Mouse (Mus musculus) neural tube, embryonic 14.5 days (tissue): ENCODE measurements around the gene Klhl29. TPM values are rescaled to one million over a fixed set of nuclear protein-coding genes. Genes with fewer than 3 reads are reported as not detected.

Experiments
- ATAC-seq: fragments of 200-750 bp; cut with Nextera tagmentation; 2 replicates; pipeline ENCODE4 v1.8.0; 2017; ENCODE audit warnings: low read depth, mild to moderate bottlenecking, moderate TSS enrichment, moderate library complexity
- H3K27ac ChIP-seq: fragments of 300-500 bp; sonication (generic); 2 replicates; pipeline ENCODE4 v1.5.1; 2014; ENCODE audit warnings: low read depth, mild to moderate bottlenecking, control low read depth, low read length, moderate library complexity, mixed read lengths
- H3K27me3 ChIP-seq: fragments of 300-500 bp; sonication (generic); 2 replicates; pipeline ENCODE4 v1.6.1; 2014; ENCODE audit warnings: low read length; ENCODE audit not compliant: control insufficient read depth, insufficient read depth
- H3K36me3 ChIP-seq: fragments of 300-500 bp; sonication (generic); 2 replicates; pipeline ENCODE4 v1.6.1; 2014; ENCODE audit warnings: low read length, mixed read lengths; ENCODE audit not compliant: control insufficient read depth, insufficient read depth
- H3K4me1 ChIP-seq: fragments of 300-500 bp; sonication (generic); 2 replicates; pipeline ENCODE4 v1.6.1; 2014; ENCODE audit warnings: low read length; ENCODE audit not compliant: control insufficient read depth, insufficient read depth
- H3K4me2 ChIP-seq: fragments of 300-500 bp; sonication (generic); 2 replicates; pipeline ENCODE4 v1.6.1; 2014; ENCODE audit warnings: mild to moderate bottlenecking, low read depth, low read length, control low read depth
- H3K4me3 ChIP-seq: fragments of 300-500 bp; sonication (generic); 2 replicates; pipeline ENCODE4 v1.5.1; 2014; ENCODE audit warnings: low read depth, low read length, control low read depth, mixed read lengths
- H3K9ac ChIP-seq: fragments of 300-500 bp; sonication (generic); replicated peaks from 2 replicates; pipeline ENCODE4 v1.6.1; 2014; ENCODE audit warnings: low read depth, mild to moderate bottlenecking, control low read depth, low read length, mixed read lengths
- H3K9me3 ChIP-seq: fragments of 300-500 bp; sonication (generic); 2 replicates; pipeline ENCODE4 v1.6.1; 2016; ENCODE audit warnings: low read length; ENCODE audit not compliant: control insufficient read depth
- WGBS: fragments of 180-500 bp; shearing (Covaris S2); extraction: QIAGEN DNeasy Blood & Tissue Kit; methylation state at CpG from one replicate; pipeline ENCODE4 v1.1.7; 2014; 5-methylcytosine and 5-hydroxymethylcytosine counted together
- polyA plus RNA-seq: library from polyadenylated mRNA; unstranded; fragments of >200 nt; fragmentation: Nextera tagmentation; extraction: Ambion mirVana; gene quantifications from 2 replicates; pipeline ENCODE4 v1.2.1, GENCODE M21; 2014

Klhl29 gene
- polyA plus RNA-seq, 1 experiment from 2014 or later, result 6.1 TPM

DNA sequence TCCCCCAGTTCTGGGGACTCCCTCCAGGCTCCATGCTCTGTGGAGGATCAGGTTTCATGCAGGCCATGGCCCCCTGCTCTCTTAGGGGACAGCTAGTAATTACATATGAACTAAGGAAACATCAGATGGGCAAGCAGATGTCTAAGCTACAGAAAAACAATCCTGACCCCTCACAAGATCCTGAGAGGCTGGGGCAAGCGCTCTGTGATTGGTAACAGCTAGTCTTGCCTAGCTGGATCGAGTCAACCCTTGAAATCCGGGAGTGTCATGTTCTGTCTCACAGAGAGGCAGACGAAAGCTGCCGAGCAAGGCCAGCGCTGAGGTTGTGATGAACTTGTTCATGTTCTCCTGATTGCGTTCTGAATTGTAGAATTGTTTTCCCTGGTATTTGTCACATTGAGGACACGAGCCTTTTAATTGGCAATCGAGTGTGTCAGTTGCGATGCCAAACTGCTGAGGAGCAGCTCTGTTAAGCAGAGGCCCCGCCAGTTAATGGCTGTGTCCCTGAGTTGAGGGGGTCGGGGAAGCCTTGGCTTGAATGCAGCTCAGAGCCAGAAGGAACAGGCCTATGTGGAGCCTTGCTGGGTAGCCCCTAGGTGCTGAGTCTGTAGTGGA, 56.0 kb downstream of the Klhl29 start:
- 32% methylated on average over 12 of the region's 12 CpGs for WGBS
- Histone ChIP-seq H3K4me3 (no peak overlapping the region), H3K27me3 (no peaks in the 10 kb centered on the region), H3K4me1 (no peaks in the 10 kb centered on the region), H3K9me3 (no peaks in the 10 kb centered on the region), H3K27ac (no peak overlapping the region), H3K9ac (no peak overlapping the region), H3K36me3 (no peaks in the 10 kb centered on the region), H3K4me2 (no peak overlapping the region)
- ATAC-seq, result no peak

DNA sequence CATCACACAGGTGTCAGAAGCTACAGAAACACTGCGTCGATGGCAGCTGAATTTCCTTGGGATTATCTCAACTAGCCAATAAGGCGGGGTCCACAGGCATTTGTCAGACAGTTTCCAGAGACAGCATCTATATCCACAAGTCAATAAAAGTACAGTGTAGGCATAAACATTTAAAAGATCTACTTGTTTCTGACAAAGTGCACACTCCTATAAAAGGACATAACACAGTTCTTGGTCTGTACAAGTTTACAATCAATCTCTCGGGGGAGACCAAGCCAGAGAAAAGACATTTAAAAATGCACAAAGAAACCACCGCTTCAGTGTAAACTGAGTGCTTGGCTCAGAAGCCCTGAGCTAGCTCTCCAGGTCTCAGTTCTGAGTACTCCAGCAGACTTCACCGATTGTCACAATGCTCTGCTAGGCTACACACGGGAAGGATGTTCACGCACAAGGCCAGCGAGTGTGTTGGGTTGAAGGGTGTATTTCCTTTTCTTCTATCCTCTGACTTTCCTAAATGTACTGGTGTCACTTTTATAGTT, 59.4 kb downstream of the Klhl29 start:
- H3K27me3 ChIP-seq, result no peaks in the 10 kb centered on the region
- H3K36me3 ChIP-seq, result no peaks in the 10 kb centered on the region
- no peak overlapping the region for H3K27ac ChIP-seq
- H3K4me2 ChIP-seq, result no peak overlapping the region
- WGBS, result 84% methylated on average over 9 of the region's 9 CpGs
- ATAC-seq, result no peak
- H3K9ac ChIP-seq, result no peak overlapping the region
- no peaks in the 10 kb centered on the region for H3K9me3 ChIP-seq
- no peaks in the 10 kb centered on the region for H3K4me1 ChIP-seq
- H3K4me3 ChIP-seq, result no peak overlapping the region

DNA sequence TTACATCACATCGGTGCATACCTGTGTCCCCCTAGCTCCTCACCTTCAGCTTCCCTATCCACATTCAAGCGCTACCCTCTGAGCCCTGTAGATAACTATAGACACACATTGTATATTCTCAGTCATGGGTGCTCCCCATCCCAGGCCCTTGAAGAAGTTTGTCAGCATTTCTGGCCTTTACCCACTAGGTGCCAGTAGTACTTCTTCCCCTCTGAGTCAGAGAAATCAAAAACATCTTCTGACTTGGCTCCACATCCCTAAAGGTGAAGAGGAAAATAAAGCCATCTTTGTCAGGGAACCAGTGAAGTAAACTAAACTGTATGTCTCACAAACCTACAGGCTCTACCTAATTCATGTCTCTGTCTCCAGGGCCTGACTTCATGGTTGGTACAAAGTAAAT, 67.6 kb downstream of the Klhl29 start:
- ATAC-seq, result no peak
- no peak overlapping the region for H3K9ac ChIP-seq
- no peaks in the 10 kb centered on the region for H3K36me3 ChIP-seq
- H3K27me3 ChIP-seq, result no peaks in the 10 kb centered on the region
- H3K4me1 ChIP-seq, result no peaks in the 10 kb centered on the region
- no peak overlapping the region for H3K27ac ChIP-seq
- H3K4me3 ChIP-seq, result no peak overlapping the region
- H3K4me2 ChIP-seq, result no peak overlapping the region
- WGBS, result 95% methylated on average over 2 of the region's 2 CpGs
- no peaks in the 10 kb centered on the region for H3K9me3 ChIP-seq

DNA sequence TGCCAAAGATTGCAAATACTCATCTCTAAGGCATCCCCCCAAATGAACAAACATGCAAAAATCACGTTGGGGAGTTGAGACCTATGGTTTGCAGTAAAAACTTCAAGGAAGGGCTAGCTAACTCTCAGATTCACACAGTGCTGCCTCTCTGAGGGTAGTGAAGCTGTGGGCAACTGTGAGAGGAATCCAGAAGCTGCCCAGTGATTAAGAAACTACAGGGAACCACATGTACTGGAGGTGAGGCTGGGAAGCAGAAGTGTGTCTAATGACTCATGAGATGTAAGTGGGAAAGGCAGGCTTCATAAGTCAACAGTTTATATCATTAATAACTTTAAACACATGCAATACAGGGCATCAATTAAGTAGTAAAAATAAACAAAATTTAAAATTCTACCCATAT, 70.0 kb downstream of the Klhl29 start:
- Histone ChIP-seq H3K9me3 (no peaks in the 10 kb centered on the region), H3K27me3 (no peaks in the 10 kb centered on the region), H3K36me3 (no peaks in the 10 kb centered on the region), H3K4me1 (no peaks in the 10 kb centered on the region), H3K4me3 (no peak overlapping the region), H3K27ac (no peak overlapping the region), H3K4me2 (no peak overlapping the region), H3K9ac (no peak overlapping the region)
- no peak for ATAC-seq
- 56% methylated on average over 1 of the region's 1 CpGs for WGBS

DNA sequence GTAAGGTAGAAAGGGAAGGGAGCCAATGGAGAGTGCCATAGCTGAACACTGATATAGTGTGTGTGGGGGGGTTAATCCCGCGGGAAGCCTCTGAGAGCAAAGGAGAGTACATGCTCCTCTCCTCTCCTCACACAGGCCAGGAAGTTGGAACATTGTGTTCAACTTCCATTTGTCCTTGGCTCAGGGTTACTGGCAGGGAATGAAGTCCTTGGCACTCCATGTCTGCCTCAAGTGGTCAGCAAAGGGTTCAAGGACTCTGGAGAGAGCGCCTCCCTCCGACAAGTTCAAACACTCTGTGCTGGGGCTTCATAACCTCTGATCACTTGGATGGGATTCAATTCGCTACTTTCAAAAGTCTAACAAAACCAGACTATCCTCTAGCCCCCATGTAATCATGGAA, 71.6 kb downstream of the Klhl29 start:
- 92% methylated on average over 5 of the region's 5 CpGs for WGBS
- Histone ChIP-seq H3K27ac (no peak overlapping the region), H3K36me3 (no peaks in the 10 kb centered on the region), H3K4me1 (no peaks in the 10 kb centered on the region), H3K9me3 (no peaks in the 10 kb centered on the region), H3K9ac (no peak overlapping the region), H3K27me3 (no peaks in the 10 kb centered on the region), H3K4me3 (no peak overlapping the region), H3K4me2 (no peak overlapping the region)
- ATAC-seq, result peak; percentile 25; the same call in 1 of the 2 replicates

DNA sequence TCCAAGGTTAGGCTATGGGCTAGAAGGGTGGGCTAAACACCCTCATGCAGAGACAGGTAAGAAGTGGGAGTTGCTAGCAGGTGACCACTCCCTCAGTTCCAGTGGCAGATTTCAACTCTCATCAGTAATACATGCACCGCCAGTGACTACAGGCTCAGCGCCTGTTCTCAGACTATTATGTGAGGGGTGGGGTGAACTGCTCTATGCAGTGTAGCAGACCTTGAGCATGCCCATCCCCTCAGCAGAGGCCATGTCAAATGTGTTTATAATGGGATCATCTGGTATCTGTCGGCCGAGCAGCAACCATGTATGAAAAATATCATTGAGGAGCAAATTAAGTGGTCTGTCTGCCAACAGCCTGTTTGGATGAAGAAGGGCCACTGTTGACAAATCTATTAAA, 72.4 kb downstream of the Klhl29 start:
- H3K4me3 ChIP-seq, result no peak overlapping the region
- no peaks in the 10 kb centered on the region for H3K36me3 ChIP-seq
- H3K27me3 ChIP-seq, result no peaks in the 10 kb centered on the region
- no peak overlapping the region for H3K9ac ChIP-seq
- no peak overlapping the region for H3K4me2 ChIP-seq
- no peak for ATAC-seq
- H3K4me1 ChIP-seq, result no peaks in the 10 kb centered on the region
- no peaks in the 10 kb centered on the region for H3K9me3 ChIP-seq
- no peak overlapping the region for H3K27ac ChIP-seq
- 78% methylated on average over 4 of the region's 4 CpGs for whole genome bisulfite sequencing

DNA sequence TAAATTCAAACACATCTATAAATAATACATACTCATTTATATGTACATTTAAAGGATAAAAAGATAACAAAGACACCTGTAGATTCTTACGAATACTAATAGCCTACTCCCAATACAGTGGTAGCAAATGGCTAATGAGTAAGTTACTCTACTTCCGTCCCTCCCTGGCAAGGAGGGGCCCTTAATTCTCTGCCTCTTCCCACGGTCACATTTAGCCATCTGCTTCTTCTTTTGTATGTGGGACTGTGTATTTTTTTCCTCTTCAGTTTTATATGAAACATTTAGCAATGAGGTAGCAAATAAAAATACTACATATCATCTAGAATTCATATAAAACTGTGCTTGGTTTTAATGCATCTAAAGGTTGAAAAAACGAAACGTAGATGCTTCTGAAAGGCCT, 73.6 kb downstream of the Klhl29 start:
- Histone ChIP-seq H3K9me3 (no peaks in the 10 kb centered on the region), H3K36me3 (no peaks in the 10 kb centered on the region), H3K9ac (no peak overlapping the region), H3K27ac (no peak overlapping the region), H3K4me3 (no peak overlapping the region), H3K4me2 (no peak overlapping the region), H3K27me3 (no peaks in the 10 kb centered on the region), H3K4me1 (no peaks in the 10 kb centered on the region)
- no peak for ATAC-seq
- 64% methylated on average over 5 of the region's 5 CpGs for WGBS

DNA sequence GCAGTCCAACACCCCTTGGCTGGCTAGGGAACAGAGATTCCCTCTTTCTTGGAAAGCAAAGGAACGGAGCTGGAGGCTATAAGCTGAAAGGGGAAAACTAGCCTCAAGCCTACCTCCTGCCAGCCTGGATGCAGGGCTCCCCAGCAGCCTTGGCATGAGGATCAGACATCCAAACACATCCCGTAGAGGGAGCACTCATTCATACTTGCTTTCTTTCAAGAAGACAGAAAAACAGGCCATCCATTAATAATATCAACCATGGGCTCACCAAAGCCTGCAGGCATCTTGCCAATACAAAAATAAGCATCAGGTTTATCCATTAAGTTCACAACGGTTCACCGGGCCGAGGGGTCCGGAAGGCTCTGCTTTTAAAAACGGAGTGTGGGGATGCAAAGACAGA, 79.1 kb downstream of the Klhl29 start:
- 78% methylated on average over 7 of the region's 7 CpGs for WGBS
- Histone ChIP-seq H3K4me2 (no peak overlapping the region), H3K27ac (no peak overlapping the region), H3K9me3 (no peaks in the 10 kb centered on the region), H3K27me3 (no peaks in the 10 kb centered on the region), H3K4me3 (no peak overlapping the region), H3K9ac (no peak overlapping the region), H3K4me1 (no peaks in the 10 kb centered on the region), H3K36me3 (no peaks in the 10 kb centered on the region)
- ATAC-seq, result no peak

DNA sequence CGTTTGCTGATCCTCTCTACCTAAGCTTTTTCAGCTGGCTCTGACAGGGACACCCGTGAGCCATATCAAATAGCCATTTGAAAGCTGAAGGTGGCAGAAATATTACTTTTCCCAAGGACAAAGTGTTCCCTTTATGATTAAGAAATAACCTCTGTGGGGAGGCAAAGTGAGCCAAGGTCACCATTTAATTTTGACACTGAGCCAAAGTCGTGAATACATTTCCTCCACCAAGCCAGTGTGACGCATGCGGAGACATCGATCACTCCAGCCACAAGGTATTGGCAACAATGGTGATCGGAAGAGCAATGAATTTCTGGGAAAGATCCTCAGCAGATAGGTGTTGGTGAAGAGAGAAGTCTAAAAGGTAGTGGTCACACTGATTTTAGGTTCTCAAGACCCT, 83.2 kb downstream of the Klhl29 start:
- H3K36me3 ChIP-seq, result no peaks in the 10 kb centered on the region
- H3K27ac ChIP-seq, result no peak overlapping the region
- 81% methylated on average over 7 of the region's 7 CpGs for WGBS
- no peak overlapping the region for H3K4me2 ChIP-seq
- no peak overlapping the region for H3K4me3 ChIP-seq
- no peaks in the 10 kb centered on the region for H3K9me3 ChIP-seq
- ATAC-seq, result no peak
- no peaks in the 10 kb centered on the region for H3K27me3 ChIP-seq
- H3K9ac ChIP-seq, result no peak overlapping the region
- no peaks in the 10 kb centered on the region for H3K4me1 ChIP-seq
